Mouse (Mus musculus) NIH3T3 (cell line): ENCODE data around the gene Tuba1b.
"Not testable (repeated sequence)": the region's sequence is repeated elsewhere in the genome, so short reads cannot be mapped to it uniquely, and the experiment has no call there.

ENCODE experiments used
- DNase-seq: peaks from one replicate; pipeline ENCODE4 v3.0.0-alpha.2; 2012; ENCODE audit warnings: low read depth

Tuba1b gene

GRCm38 (mm10) chr15:98934217-98934839 is at the start of gene Tuba1b:
Tuba1b (minus strand) TSS chr15:98934565.
- DNase-seq = peak; percentile 97

DNA sequence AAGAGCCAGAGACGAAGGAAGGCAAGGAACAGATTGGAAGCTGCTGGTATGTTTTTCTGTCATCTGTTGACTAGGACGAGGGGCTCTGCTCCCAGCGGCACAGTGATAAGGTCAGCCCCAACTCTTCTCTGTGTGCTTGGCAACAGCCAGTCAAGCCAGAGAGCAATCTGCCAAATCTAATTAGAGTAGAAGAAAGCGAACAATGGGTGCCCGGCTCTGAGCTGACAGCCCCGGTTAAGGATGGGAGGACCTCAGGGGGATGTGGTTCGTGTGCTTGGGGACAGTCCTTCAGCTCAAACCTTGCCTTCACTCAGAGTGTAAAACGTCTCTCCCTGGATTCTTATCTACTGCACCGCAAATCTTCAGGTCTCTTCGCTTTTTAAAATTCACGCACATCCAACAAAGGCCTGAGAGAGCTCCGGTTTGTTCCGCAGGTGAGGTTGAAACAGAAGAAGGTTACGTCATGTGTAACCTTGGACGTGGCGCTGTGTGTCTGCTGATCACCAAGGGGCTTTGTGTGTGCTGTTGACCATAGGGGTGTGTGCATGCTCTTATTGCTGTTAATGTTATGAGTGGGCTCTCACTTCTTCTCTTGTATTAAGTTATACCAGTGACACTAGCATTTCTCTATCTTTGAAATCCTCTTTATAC is 49.2 kb upstream of the Tuba1b start:
- no peak for DNase-seq

- no peak for DNase-seq
Measured at GRCm38 (mm10) chr15:98982100-98982499, 47.7 kb upstream of the Tuba1b start.

- no peak for DNase-seq
Measured at GRCm38 (mm10) chr15:98980012-98980614, 45.7 kb upstream of the Tuba1b start.

DNA sequence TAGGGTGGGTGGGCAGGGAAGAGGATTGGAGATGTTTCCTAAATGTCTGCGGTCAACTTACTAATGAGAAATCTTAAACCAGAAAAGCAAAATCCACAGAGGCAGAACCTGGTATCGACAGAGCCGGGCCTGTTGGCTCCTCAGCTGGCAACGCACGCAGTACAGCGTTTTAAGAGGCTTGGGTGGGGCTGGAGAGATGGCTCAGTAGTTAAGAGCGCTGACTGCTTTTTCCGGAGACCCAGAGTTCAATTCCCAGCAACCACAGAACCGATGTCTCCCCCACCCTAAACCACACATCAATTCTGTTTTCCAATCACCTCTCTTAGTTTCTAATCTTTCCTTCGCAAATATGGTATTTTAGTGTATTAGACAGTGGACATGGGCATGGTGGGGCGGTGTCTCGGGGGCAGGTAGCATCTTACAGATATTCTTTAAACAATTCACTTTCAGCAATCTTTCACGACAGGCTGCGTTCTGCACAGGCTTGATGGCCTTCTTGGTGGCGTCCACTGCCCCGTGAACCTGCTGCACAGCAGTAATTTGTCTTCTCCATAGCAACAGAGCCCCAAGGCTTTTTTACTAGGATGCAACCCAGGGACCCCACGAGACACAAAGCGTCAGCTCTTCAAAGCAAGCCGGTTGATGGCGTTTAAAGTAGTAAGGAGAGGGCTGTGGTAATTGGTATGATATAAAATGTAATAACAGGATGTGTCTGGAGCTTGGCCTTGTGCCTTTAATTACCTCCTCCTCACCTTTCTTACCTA is 44.2 kb upstream of the Tuba1b start:
- DNase-seq = no peak

DNA sequence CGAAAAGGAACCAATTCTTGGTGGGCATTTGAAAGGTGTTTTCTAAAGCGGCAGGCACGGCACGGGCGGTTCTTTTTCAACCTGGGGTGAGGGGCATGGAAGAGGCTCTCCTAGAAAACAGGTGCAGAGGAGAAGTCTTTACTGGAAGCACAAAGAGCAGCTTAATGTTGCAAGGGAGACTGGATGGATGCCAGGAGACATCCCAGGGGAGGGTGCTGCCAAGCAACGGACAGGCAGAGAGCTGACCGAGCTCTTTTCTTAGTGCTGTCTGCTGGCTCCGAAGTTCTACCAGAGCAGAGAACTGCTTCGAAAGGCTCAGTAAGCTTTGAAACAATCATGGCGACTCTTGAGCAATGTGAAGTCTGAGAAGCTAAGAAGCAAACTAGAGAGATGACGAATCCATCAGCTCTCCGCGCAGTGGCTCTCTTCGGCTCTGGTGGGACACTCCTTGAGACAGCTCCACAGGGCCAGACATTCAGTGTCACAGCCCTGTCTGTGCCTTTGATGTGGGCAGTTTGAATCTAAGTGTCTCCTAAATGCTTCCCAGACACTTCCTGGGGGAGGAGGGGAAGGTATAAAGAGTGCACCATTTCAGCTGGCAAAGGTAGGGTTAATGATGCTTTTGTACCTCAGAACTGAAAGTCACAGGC is 43.5 kb upstream of the Tuba1b start:
- peak; percentile 86 for DNase-seq

DNA sequence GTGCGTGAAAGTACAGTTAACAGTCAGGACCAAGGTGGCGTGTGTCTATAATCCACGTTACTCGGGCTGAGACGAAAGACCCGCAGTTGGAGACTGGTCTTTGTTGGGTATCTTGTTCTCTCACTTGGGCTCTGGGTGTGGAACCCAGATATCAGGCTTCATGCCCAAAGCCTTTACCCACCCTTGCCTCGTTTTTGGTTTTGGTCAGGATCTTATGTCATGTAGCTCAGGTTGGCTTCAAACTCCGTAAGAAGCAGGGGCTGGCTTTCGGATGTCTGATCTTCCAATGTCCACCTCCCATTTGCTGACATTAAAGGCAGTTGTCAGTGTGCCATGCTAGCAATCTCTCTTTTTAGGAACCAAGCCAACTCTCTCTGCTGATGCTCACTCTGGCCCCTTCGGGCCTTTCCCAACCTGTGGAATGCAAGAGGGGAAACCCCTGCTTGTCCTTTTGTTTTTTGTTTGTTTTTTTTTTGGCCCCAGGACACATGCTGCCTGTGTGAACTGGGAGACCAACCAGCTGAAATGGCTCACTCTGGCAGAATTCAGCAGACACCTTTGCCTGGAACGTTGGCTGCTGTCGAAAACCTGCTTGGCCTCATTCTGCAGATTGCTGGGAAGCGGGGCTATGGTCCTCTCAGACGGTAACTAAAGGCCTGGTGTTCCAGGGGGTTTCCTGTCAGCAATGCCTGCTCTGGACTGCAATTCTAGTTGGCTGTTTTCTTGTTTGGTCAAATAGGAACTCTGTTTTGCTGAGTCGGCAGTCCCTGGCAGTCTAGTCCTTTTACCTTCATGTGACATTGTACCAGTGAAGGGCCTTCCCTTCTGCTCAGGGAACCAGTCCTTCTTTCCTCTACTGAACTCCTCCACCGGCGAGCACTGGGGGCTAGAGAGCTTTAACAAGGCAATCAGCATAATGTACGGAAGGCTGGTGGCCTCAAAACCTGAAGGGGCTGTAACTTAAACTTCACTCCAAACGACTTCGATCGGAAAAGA is 42.7 kb upstream of the Tuba1b start:
- peak; percentile 27 for DNase-seq

DNA sequence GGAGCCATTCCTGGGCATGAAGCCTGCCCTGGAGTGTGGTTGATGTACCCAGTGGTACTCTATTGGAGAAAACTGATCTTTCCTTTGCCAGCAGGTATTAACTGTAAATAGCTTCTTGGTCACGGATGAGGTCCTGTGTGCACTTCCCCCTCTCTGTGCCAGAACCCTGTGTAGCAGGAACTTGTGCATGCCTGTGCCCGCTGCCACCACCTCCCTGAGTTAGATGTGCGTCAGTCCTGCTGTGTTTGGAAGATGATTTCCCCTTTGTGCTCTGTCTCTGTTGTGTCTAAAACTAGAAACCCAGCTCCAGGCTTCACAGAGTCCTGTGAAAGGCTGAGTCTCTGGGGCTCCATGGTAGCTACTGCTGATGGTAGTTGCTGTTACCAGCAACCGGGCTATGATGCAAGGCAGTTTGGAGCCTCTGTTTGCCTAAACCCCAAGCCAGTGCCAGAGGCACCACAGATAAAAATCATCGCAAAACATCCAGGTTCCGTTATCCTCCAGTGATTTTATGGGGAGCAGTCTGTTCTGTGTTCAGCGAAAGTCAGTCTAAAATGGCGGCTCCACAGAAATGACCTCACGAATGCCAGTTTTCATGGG is 38.8 kb upstream of the Tuba1b start:
- DNase-seq = no peak

GRCm38 (mm10) chr15:98971576-98972320 is 37.4 kb upstream of the Tuba1b start:
- not testable (repeated sequence) for DNase-seq

DNA sequence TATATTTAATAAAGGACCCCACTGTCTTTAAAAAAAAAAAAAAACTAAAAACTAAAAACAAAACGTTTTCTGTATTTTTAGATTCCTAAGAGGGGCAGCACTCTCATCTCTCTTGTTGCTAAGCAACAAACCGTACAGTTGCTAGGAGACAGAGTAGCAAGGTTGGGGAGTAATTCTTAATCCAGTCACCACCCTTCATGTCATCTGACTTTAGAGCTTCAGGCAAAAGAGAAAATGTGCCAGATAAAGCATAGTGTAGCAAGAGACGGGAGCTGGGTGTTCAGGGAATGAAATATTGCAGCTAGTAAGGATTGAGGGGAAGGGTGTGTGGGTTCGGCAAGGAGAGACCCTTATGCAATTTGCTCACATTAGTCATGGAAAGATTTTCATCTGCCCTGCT is 36.7 kb upstream of the Tuba1b start:
- peak; percentile 78 for DNase-seq

DNA sequence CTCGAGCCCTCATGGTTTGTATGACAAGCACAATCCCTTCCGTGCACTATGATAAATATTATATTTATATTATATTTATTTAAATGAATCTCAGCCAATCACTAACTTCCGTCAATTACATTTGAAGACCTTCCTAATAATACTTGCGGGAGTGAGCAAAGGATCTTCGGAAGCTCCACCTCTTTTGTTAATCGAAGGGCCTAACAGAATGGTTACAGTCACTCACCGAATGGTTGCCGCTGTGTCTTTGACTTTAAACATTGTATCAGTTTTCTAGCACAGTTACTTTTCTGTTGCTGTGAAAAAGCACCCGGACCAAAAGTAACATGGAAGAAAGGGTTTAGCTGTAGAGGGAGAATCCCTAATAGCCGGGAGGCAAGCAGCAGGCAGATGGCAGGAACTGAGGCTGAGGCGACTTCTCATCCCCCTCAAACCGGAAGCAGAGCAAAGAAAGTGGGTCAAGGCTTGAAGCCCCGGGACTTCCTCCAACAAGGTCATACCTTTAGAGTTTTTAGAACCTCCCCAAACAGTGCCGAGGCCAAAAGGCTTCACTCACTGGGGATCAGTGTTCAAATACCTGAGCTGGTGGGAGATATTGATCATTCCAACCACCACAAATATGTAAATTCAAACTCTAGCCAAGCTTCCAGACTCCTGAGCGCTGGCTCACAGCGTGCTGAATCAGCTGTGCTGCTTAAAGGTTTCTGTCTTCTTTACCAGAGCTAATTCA is 35.2 kb upstream of the Tuba1b start:
- peak; percentile 77 for DNase-seq

DNA sequence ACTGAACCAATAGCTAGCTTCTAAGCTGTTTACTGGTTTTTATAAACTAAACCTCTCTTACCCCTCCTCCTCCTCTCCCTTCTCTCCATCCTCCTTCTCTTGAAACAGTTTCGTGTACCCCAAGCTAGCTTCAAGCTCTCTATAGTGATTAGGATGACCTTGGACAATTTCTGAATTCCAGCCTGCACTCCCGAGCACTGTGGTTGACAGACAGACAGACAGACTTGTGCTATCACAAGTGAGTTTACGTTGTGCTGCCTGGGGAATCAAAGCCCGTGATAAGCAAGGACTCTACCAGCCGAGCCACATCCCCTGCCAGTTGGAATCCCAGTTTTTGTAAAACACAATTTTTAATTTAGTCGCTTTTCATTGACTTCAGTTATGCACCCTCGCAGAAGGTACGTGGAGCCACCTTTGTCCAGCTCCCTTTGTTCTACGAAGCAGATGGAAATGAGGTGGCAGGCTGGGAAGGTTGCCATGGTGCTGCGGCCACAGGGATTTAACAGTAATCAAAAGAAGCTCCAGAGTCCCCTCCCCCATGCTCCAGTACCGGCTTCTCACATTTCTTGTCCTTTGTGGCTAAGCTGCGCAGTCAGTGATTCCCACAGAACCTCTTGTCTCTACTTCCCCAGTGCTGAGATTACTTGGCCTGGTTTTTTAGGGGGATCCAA is 34.5 kb upstream of the Tuba1b start:
- peak; percentile 82 for DNase-seq

DNA sequence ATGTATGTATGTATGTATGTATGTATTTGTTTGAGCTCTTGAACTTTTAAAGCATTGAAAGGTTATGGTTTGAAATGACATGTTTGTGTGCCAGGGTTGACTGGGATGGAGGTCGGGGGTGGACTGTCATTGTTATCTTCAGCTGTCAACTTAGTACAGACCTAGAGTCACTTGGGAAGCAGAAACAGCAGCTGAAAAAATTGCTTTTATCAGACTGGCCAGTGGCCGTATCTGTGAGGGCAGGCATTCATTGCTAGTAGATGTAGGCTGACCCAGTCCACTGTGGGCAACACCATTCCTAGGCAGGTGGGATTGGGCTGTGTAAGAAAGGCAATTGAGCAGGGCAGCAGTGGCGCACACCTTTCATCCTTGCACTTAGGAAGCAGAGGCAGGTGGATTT is 25.2 kb upstream of the Tuba1b start:
- no peak for DNase-seq

DNA sequence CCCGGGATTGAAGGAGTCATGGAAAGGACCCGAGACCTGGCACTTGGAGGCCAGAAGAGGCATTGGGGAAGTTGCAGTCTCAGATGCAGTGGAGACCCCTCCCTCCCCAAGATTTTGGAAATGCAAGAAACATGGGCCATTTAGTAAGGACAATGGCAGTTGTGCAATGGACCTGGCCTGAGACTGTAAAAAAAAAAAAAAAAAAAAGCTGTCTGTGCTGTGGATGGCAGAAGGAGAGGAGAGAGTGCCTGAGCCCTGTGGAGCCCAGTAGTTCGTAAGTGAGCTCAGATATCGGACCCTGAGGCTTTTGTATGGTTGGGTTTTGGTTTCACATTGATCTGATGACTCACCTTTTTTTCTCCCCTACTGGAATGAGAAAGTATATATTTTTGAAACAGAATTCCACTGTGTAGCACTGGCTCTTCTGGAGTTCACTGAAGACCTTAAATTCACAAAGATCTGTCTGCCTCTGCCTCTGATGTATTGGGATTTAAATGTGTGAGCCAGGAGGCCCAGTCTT is 24.6 kb upstream of the Tuba1b start:
- peak; percentile 60 for DNase-seq

DNA sequence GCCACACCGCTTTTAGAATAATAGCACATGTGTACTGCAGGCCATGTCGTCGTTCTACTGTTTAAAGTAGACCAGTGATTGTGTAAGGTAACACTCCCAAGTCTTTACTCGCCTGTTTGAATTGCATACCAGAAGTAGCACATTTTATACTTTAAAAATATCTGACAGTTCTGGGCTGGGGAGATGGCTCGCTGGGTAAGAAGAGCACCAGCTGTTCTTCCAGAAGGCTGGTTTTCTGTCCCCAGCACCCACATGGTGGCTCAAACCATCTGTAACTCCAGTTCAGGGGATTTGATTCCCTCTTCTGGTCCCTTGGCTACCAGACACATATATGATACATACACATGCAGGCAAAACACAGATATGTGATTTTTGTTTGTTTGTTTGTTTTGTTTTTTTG is 23.1 kb upstream of the Tuba1b start:
- DNase-seq = no peak

DNA sequence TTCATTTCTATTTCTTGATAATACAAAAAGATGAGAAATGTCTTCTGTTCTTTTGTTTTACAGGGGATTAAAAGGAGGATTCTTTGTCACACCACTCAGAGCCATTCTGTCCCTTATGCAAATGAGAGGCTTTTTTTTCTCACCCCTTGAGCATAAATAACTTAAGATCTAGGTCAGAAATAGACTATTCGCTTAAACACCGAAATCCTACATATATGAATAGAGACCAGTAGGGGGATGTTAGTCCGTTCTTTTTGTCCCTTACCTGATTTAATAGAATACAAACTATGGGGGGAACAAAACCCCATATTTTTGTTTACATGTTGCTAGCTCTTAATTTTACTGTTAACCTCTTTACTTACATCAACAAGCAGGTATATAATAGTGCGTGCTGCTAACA is 21.6 kb upstream of the Tuba1b start:
- DNase-seq = no peak

GRCm38 (mm10) chr15:98955324-98955723 is 21.0 kb upstream of the Tuba1b start:
- no peak for DNase-seq
